In genomic region chr16:4643670-4644419, GRCm38 (mm10) we compare ENCODE assay signal across 9 mouse cellular contexts. TPM values are rescaled to one million over a fixed set of nuclear protein-coding genes. Genes with fewer than 3 reads are reported as not detected.
A peak's percentile ranks its signal among the peaks of the same experiment; 100 is the strongest.
DNase-seq lines count a peak whose midpoint lies in the region; ATAC-seq lines count a peak whose summit lies in the region.
"Had no signal": no experiment of that assay in that cellular context is flagged by ENCODE, and none has a peak within 500 bp of the region (broad histone marks: within the 10 kb centered on the region; RNA-seq: fewer than 3 reads in every experiment).

No protein-coding gene starts in this region.

- H3K4me2 ChIP-seq in hindbrain, embryonic 16.5 days (ENCODE audit: low read length): no peak overlapping the region
- H3K4me2 ChIP-seq in midbrain, embryonic 15.5 days: no peak overlapping the region

- no peaks in the 10 kb centered on the region for H3K36me3 ChIP-seq in hindbrain, embryonic 16.5 days (ENCODE audit: control insufficient read depth, insufficient read depth, low read length)
- no peaks in the 10 kb centered on the region for H3K36me3 ChIP-seq in midbrain, embryonic 15.5 days (replicated peaks)

- no peak overlapping the region for H3K9ac ChIP-seq in hindbrain, embryonic 16.5 days (ENCODE audit: low read depth, low read length)
- H3K9ac ChIP-seq in midbrain, embryonic 15.5 days: no peak overlapping the region
- H3K9ac ChIP-seq: liver, embryonic 14.5 days had no signal

- no peaks in the 10 kb centered on the region for H3K9me3 ChIP-seq in hindbrain, embryonic 16.5 days (ENCODE audit: control insufficient read depth, low read length)
- H3K9me3 ChIP-seq in midbrain, embryonic 15.5 days: no peaks in the 10 kb centered on the region

- no peaks in the 10 kb centered on the region for H3K27me3 ChIP-seq in hindbrain, embryonic 16.5 days (replicated peaks; ENCODE audit: control insufficient read depth, insufficient read depth, low read length)
- no peaks in the 10 kb centered on the region for H3K27me3 ChIP-seq in midbrain, embryonic 15.5 days (replicated peaks)

- peaks cover 37% of the 10 kb centered on the region for H3K4me1 ChIP-seq in hindbrain, embryonic 16.5 days (ENCODE audit: control insufficient read depth, insufficient read depth, low read depth, low read length)
- H3K4me1 ChIP-seq in midbrain, embryonic 15.5 days: peaks cover 28% of the 10 kb centered on the region

- H3K27ac ChIP-seq in hindbrain, embryonic 16.5 days (ENCODE audit: low read depth, low read length): peak overlapping the region; percentile 60
- H3K27ac ChIP-seq in midbrain, embryonic 15.5 days: no peak overlapping the region
- H3K27ac ChIP-seq: liver, embryonic 14.5 days had no signal

- WGBS in hindbrain, embryonic 16.5 days: 51% methylated on average over 11 of the region's 11 CpGs
- WGBS in midbrain, embryonic 15.5 days: 63% methylated on average over 11 of the region's 11 CpGs

- peak; percentile 73 for ATAC-seq in hindbrain, embryonic 16.5 days
- ATAC-seq in midbrain, embryonic 15.5 days (replicated peaks): peak; percentile 51; the same call in 1 of the 2 replicates

- peak; percentile 84 for DNase-seq in MN1 (ENCODE audit: low spot score)
- DNase-seq in cerebellum, adult 11 months: peak; percentile 71
- peak; percentile 90 for DNase-seq in gastrocnemius, adult 18-20 months (ENCODE audit: low spot score)
- peak; percentile 60 to 64 for DNase-seq in layer of hippocampus, postnatal 25 days (ENCODE audit: extremely low spot score in 1 of 2, low spot score in 1 of 2)
- peak; percentile 76 for DNase-seq in urinary bladder, postnatal 14 days (ENCODE audit: low spot score)
- DNase-seq in embryo, embryonic 10 days (ENCODE audit: low spot score): no peak

- no peak overlapping the region for H3K4me3 ChIP-seq in hindbrain, embryonic 16.5 days (ENCODE audit: low read length)
- no peak overlapping the region for H3K4me3 ChIP-seq in midbrain, embryonic 15.5 days

RNA-seq across cellular contexts. Expression of gene Dnaja3, which starts 4.1 kb away (rescaled TPM):
- total RNA-seq in gastrocnemius, adult 18-20 months (2021): 100 to 1,000 TPM in 1 of 2 experiments, 10 to 100 TPM in 1; 91.1 to 101 TPM
- polyA plus RNA-seq in hindbrain, embryonic 16.5 days (2015; fragmentation: Nextera tagmentation; extraction: Ambion mirVana): 70.6 and 71.9 TPM in 2 replicates
- 10 to 100 TPM; 62.5 to 71.8 TPM for total RNA-seq in layer of hippocampus, postnatal 25 days (2021)
- 62.1 and 65.5 TPM in 2 replicates for polyA plus RNA-seq in midbrain, embryonic 15.5 days (2015; fragmentation: Nextera tagmentation; extraction: Ambion mirVana)

RNA-seq across cellular contexts. Expression of gene Vasn, which starts 4.1 kb away (rescaled TPM):
- 1 to 10 TPM; 4.1 to 5.0 TPM for total RNA-seq in gastrocnemius, adult 18-20 months (2021)
- 6.0 and 7.0 TPM in 2 replicates for polyA plus RNA-seq in hindbrain, embryonic 16.5 days (2015; fragmentation: Nextera tagmentation; extraction: Ambion mirVana)
- 1 to 10 TPM; 6.0 TPM for total RNA-seq in layer of hippocampus, postnatal 25 days (2021)
- 5.2 and 5.8 TPM in 2 replicates for polyA plus RNA-seq in midbrain, embryonic 15.5 days (2015; fragmentation: Nextera tagmentation; extraction: Ambion mirVana)

RNA-seq across cellular contexts. Expression of gene Pam16, which starts 19.1 kb away (rescaled TPM):
- 100 to 1,000 TPM; 108 to 113 TPM for total RNA-seq in gastrocnemius, adult 18-20 months (2021)
- 139 and 150 TPM in 2 replicates for polyA plus RNA-seq in hindbrain, embryonic 16.5 days (2015; fragmentation: Nextera tagmentation; extraction: Ambion mirVana)
- total RNA-seq in layer of hippocampus, postnatal 25 days (2021): 10 to 100 TPM; 76.3 to 82.6 TPM
- polyA plus RNA-seq in midbrain, embryonic 15.5 days (2015; fragmentation: Nextera tagmentation; extraction: Ambion mirVana): 139 and 154 TPM in 2 replicates

RNA-seq across cellular contexts. Expression of gene Coro7, which starts 35.7 kb away (rescaled TPM):
- 10 to 100 TPM; 13.9 to 14.4 TPM for total RNA-seq in gastrocnemius, adult 18-20 months (2021)
- 32.1 and 36.6 TPM in 2 replicates for polyA plus RNA-seq in hindbrain, embryonic 16.5 days (2015; fragmentation: Nextera tagmentation; extraction: Ambion mirVana)
- 10 to 100 TPM; 78.6 to 96.5 TPM for total RNA-seq in layer of hippocampus, postnatal 25 days (2021)
- polyA plus RNA-seq in midbrain, embryonic 15.5 days (2015; fragmentation: Nextera tagmentation; extraction: Ambion mirVana): 32.1 and 33.2 TPM in 2 replicates

RNA-seq across cellular contexts. Expression of gene Glis2, which starts 49.3 kb away (rescaled TPM):
- total RNA-seq in gastrocnemius, adult 18-20 months (2021): 1 to 10 TPM; 4.0 to 7.3 TPM
- polyA plus RNA-seq in hindbrain, embryonic 16.5 days (2015; fragmentation: Nextera tagmentation; extraction: Ambion mirVana): 13.0 and 14.2 TPM in 2 replicates
- total RNA-seq in layer of hippocampus, postnatal 25 days (2021): 10 to 100 TPM; 15.4 to 16.2 TPM
- polyA plus RNA-seq in midbrain, embryonic 15.5 days (2015; fragmentation: Nextera tagmentation; extraction: Ambion mirVana): 12.3 and 17.3 TPM in 2 replicates
